Mouse (Mus musculus): ENCODE results near the gene Rfxap. TPM values are rescaled to one million over a fixed set of nuclear protein-coding genes. Genes with fewer than 3 reads are reported as not detected.

The Rfxap gene
- polyA plus RNA-seq, 1 experiment from 2014 or later: 56.5 TPM

- H3K4me3 ChIP-seq: no peak overlapping the region
- ATAC-seq (ENCODE audit: low FRiP score, low read depth): no peak
- H3K9me3 ChIP-seq: peaks cover 9% of the 10 kb centered on the region; the same call in 1 of the 2 replicates
- no peaks in the 10 kb centered on the region for H3K4me1 ChIP-seq
- H3K36me3 ChIP-seq: no peaks in the 10 kb centered on the region
- 93% methylated on average over 1 of the region's 1 CpGs for WGBS
- H3K9ac ChIP-seq (replicated peaks): no peak overlapping the region
- no peaks in the 10 kb centered on the region for H3K27me3 ChIP-seq
- H3K4me2 ChIP-seq (replicated peaks): no peak overlapping the region
- H3K27ac ChIP-seq (replicated peaks): no peak overlapping the region
Measured at GRCm38 (mm10) chr3:54795806-54796205, 11.8 kb downstream of the Rfxap start.

DNA sequence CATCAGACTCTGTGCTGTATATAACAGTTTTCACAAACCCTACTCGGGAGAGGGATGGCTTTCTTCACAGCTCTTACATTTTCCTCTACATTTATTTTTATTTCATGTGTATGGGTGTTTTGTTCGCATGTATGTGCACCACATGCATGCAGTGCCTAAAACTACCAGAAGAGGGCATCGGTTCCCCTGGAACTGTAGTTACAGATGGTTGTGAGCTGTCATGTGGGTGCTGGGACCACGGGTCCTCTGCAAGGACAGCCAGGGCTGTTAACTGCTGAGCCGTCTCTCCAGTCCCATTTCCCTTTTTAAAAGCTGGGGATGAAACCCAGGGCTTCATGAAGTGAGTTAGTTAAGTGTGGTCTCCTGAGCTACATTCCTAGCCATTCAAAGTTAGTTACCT, 12.2 kb downstream of the Rfxap start:
- H3K9ac ChIP-seq (replicated peaks): no peak overlapping the region
- no peaks in the 10 kb centered on the region for H3K27me3 ChIP-seq
- 93% methylated on average over 5 of the region's 5 CpGs for WGBS
- H3K36me3 ChIP-seq: no peaks in the 10 kb centered on the region
- no peak overlapping the region for H3K4me2 ChIP-seq (replicated peaks)
- ATAC-seq (ENCODE audit: low FRiP score, low read depth): no peak
- H3K27ac ChIP-seq (replicated peaks): no peak overlapping the region
- no peaks in the 10 kb centered on the region for H3K4me1 ChIP-seq
- peaks cover 9% of the 10 kb centered on the region; the same call in 1 of the 2 replicates for H3K9me3 ChIP-seq
- H3K4me3 ChIP-seq: no peak overlapping the region

GRCm38 (mm10) chr3:54793762-54794161, 13.8 kb downstream of the Rfxap start:
- ATAC-seq (ENCODE audit: low FRiP score, low read depth): no peak
- no peak overlapping the region for H3K9ac ChIP-seq (replicated peaks)
- no peaks in the 10 kb centered on the region for H3K4me1 ChIP-seq
- 83% methylated on average over 6 of the region's 6 CpGs for WGBS
- H3K36me3 ChIP-seq: no peaks in the 10 kb centered on the region
- no peak overlapping the region for H3K4me2 ChIP-seq (replicated peaks)
- peaks cover 9% of the 10 kb centered on the region; the same call in 1 of the 2 replicates for H3K9me3 ChIP-seq
- H3K27me3 ChIP-seq: no peaks in the 10 kb centered on the region
- H3K4me3 ChIP-seq: no peak overlapping the region
- H3K27ac ChIP-seq (replicated peaks): no peak overlapping the region

- no peaks in the 10 kb centered on the region for H3K27me3 ChIP-seq
- no peaks in the 10 kb centered on the region for H3K36me3 ChIP-seq
- no peak overlapping the region for H3K4me2 ChIP-seq (replicated peaks)
- no peak for ATAC-seq (ENCODE audit: low FRiP score, low read depth)
- no peaks in the 10 kb centered on the region for H3K4me1 ChIP-seq
- WGBS: 83% methylated on average over 10 of the region's 10 CpGs
- no peak overlapping the region for H3K27ac ChIP-seq (replicated peaks)
- no peak overlapping the region for H3K9ac ChIP-seq (replicated peaks)
- peaks cover 9% of the 10 kb centered on the region; the same call in 1 of the 2 replicates for H3K9me3 ChIP-seq
- no peak overlapping the region for H3K4me3 ChIP-seq
Measured at GRCm38 (mm10) chr3:54791822-54792677, 15.5 kb downstream of the Rfxap start.

- H3K27ac ChIP-seq (replicated peaks): no peak overlapping the region
- H3K36me3 ChIP-seq: no peaks in the 10 kb centered on the region
- H3K27me3 ChIP-seq: no peaks in the 10 kb centered on the region
- 63% methylated on average over 2 of the region's 2 CpGs for WGBS
- peaks cover 9% of the 10 kb centered on the region; the same call in 1 of the 2 replicates for H3K9me3 ChIP-seq
- no peak for ATAC-seq (ENCODE audit: low FRiP score, low read depth)
- H3K4me1 ChIP-seq: no peaks in the 10 kb centered on the region
- H3K4me2 ChIP-seq (replicated peaks): no peak overlapping the region
- H3K9ac ChIP-seq (replicated peaks): no peak overlapping the region
- H3K4me3 ChIP-seq: no peak overlapping the region
Measured at GRCm38 (mm10) chr3:54790601-54791000, 17.0 kb downstream of the Rfxap start.

DNA sequence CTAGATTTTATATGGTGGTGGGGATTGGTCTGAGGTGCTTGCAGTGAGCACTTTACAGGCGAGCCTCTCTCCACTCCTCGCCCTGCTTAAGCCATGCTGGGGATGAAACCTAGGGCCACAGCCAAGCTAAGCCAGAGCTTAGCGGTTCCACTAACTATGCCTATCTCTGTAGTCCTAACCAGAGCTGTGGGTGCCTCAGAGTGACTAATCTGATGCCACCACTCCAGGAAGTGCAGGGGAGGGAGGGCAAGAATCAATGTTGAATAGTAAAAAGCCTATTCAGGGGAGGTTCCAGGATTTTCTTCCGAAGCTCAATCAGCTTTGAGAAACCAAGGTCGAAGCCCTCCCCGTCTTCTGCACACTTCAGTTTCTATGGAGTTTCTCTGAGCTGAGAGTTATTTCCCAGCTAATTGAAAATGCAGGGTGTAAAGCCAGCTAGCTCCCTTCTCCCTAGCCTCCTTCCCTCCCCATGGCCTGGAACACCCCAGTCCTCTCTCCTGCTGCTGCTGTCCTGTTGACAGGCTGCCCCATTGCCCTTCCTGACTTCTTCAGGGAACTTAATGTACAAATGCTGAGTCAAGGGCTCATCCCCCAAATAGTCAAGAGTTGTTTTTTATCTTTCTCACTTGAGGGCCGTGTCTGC, 31.5 kb downstream of the Rfxap start:
- 62% methylated on average over 7 of the region's 7 CpGs for WGBS
- Histone ChIP-seq H3K36me3 (no peaks in the 10 kb centered on the region), H3K27ac (replicated peaks) (no peak overlapping the region), H3K4me3 (no peak overlapping the region), H3K27me3 (no peaks in the 10 kb centered on the region), H3K4me1 (no peaks in the 10 kb centered on the region), H3K4me2 (replicated peaks) (no peak overlapping the region), H3K9ac (replicated peaks) (no peak overlapping the region), H3K9me3 (peaks cover 4% of the 10 kb centered on the region)
- no peak for ATAC-seq (ENCODE audit: low FRiP score, low read depth)

DNA sequence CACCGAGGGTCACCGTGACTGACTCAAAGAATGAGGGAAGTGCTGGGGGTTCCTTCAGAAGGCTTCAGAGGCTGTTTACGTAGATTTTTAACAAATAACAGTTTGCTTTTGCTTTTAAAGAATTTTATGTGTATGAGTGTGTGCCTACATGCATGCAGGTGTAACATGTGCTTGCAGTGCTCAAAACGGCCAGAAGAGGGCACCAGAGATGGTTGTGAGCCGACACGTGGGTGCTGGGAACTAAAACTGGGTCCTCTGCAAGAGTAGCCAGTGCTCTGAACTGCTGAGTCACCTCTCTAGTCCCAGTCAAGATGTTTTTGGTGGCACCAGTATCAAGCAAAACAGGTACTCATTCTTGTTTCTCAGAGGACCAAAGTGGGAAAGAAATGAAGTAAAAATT, 34.0 kb downstream of the Rfxap start:
- Histone ChIP-seq H3K27ac (replicated peaks) (no peak overlapping the region), H3K9ac (replicated peaks) (no peak overlapping the region), H3K4me2 (replicated peaks) (no peak overlapping the region), H3K4me1 (0 out of 2 replicates have a peak, but pooled peaks cover 6% of the 10 kb centered on the region), H3K27me3 (no peaks in the 10 kb centered on the region), H3K9me3 (peaks cover 4% of the 10 kb centered on the region), H3K36me3 (no peaks in the 10 kb centered on the region), H3K4me3 (no peak overlapping the region)
- 90% methylated on average over 6 of the region's 6 CpGs for WGBS
- ATAC-seq (ENCODE audit: low FRiP score, low read depth): no peak

DNA sequence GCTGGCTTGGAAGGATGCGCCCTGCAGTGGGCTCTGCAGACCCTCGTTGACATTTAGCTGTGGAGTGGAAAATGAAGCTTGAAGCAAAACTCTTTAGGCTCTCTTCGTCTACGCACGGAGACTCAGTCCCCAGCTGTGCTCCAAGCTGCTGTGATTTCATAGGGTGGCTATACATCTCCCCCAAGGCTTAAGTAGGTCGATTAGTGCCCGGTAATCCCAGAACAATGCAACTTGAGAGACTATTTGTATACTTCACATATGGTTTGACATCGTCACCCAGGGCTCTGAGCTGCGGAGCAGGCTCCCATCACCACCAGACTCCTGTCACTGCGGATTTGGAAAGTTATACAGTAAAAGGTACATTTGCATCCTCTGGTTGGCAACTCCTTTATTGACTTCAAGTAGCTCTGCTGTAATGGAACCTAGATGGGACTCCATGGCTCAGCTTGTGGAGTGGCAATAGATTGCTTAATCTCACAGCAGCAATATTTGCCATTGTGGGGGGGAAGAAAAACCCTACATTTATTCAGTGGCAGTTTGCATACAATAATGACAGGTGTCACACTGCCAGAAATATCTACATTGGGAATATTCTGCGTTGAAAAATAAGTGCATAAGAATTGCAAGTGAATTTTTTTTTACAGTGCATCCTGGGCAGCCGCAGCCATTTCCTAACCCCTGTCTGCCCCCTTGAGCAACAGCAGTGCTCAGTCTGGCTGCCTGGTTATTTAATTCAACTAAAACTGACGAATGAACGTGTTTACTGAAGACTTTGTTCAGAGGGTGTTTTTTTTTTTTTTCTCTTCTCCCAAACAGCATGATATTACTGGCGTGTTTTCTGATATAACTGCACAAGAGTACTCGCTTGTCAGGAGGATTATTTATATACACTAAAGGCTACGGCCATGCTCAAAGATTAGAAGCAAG, 38.0 kb downstream of the Rfxap start:
- Histone ChIP-seq H3K9ac (replicated peaks) (no peak overlapping the region), H3K27me3 (no peaks in the 10 kb centered on the region), H3K4me1 (0 out of 2 replicates have a peak, but pooled peaks cover 6% of the 10 kb centered on the region), H3K4me3 (no peak overlapping the region), H3K9me3 (peaks cover 4% of the 10 kb centered on the region), H3K4me2 (replicated peaks) (no peak overlapping the region), H3K36me3 (no peaks in the 10 kb centered on the region), H3K27ac (replicated peaks) (no peak overlapping the region)
- ATAC-seq (ENCODE audit: low FRiP score, low read depth): no peak
- 52% methylated on average over 17 of the region's 17 CpGs for WGBS

DNA sequence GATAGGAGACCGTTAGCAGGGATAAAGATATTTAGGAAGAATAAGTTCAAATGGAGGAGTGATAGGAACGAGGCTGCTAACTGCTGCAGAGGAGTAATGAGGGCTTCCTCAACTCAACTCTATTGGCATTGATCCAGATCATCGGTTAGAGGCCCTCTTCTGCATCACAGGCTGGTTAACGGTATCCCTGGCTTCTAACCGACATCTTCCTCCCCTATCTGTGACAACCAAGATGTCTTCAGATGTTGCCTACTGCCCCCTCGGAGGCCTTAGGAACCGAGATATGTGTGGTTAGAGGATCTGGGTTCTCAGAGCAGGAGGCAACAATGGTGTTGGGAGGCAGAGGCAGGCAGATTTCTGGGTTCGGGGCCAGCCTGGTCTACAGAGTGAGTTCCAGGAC, 39.0 kb downstream of the Rfxap start:
- no peak for ATAC-seq (ENCODE audit: low FRiP score, low read depth)
- Histone ChIP-seq H3K36me3 (no peaks in the 10 kb centered on the region), H3K9me3 (peaks cover 2% of the 10 kb centered on the region), H3K9ac (replicated peaks) (no peak overlapping the region), H3K27me3 (no peaks in the 10 kb centered on the region), H3K27ac (replicated peaks) (no peak overlapping the region), H3K4me2 (replicated peaks) (no peak overlapping the region), H3K4me1 (0 out of 2 replicates have a peak, but pooled peaks cover 6% of the 10 kb centered on the region), H3K4me3 (no peak overlapping the region)
- WGBS: 85% methylated on average over 8 of the region's 8 CpGs

GRCm38 (mm10) chr3:54766811-54767210, 40.8 kb downstream of the Rfxap start:
- H3K4me1 ChIP-seq: 0 out of 2 replicates have a peak, but pooled peaks cover 6% of the 10 kb centered on the region
- WGBS: 90% methylated on average over 5 of the region's 5 CpGs

DNA sequence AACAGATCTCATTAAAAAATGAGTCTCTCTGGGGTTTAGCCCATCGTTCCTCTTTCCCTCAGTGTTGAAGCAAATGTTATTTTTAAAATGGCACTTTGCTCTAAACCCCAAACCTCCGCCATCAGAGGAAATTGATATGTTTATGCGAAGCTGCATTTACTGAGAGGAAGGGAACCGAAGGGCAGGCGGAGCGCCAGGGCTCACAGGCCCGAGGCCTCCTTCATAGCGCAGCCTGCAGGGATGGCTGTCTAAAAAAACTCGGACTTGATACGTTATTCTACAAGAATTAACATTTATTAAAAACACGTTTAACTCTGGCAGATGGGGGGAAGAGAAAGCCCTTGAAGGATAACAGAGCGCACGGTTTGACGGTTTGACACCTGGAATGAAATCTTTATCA, 41.6 kb downstream of the Rfxap start:
- no peak for ATAC-seq (ENCODE audit: low FRiP score, low read depth)
- Histone ChIP-seq H3K36me3 (no peaks in the 10 kb centered on the region), H3K9ac (replicated peaks) (no peak overlapping the region), H3K27me3 (no peaks in the 10 kb centered on the region), H3K4me3 (no peak overlapping the region), H3K4me2 (replicated peaks) (no peak overlapping the region), H3K9me3 (no peaks in the 10 kb centered on the region), H3K4me1 (0 out of 2 replicates have a peak, but pooled peaks cover 6% of the 10 kb centered on the region), H3K27ac (replicated peaks) (no peak overlapping the region)
- WGBS: 83% methylated on average over 14 of the region's 14 CpGs

More at GRCm38 (mm10) chr3:54766811-54767210, 40.8 kb downstream of the Rfxap start:
- H3K9ac ChIP-seq (replicated peaks): no peak overlapping the region
- H3K4me2 ChIP-seq (replicated peaks): no peak overlapping the region
- no peaks in the 10 kb centered on the region for H3K9me3 ChIP-seq
- H3K4me3 ChIP-seq: no peak overlapping the region
- no peak for ATAC-seq (ENCODE audit: low FRiP score, low read depth)
- H3K36me3 ChIP-seq: no peaks in the 10 kb centered on the region
- H3K27ac ChIP-seq (replicated peaks): no peak overlapping the region
- H3K27me3 ChIP-seq: no peaks in the 10 kb centered on the region

Measured in midbrain, embryonic 12.5 days (tissue).